Mouse (Mus musculus) small intestine, adult 2 months (tissue): Measurements from ENCODE around the gene Arhgap28. TPM values are rescaled to one million over a fixed set of nuclear protein-coding genes. Genes with fewer than 3 reads are reported as not detected.
A peak's percentile ranks its signal among the peaks of the same experiment; 100 is the strongest.

ENCODE experiments used
- H3K27ac ChIP-seq: fragments of 200-500 bp; 2 replicates; pipeline ENCODE4 v1.5.1; 2012; ENCODE audit warnings: low read depth, low read length, control low read depth, inconsistent platforms; ENCODE audit not compliant: insufficient read depth
- H3K27me3 ChIP-seq: fragments of 200-500 bp; 2 replicates; pipeline ENCODE4 v1.6.1; 2012; ENCODE audit warnings: mild to moderate bottlenecking, moderate library complexity, low read length, inconsistent platforms; ENCODE audit not compliant: control insufficient read depth, insufficient read depth
- H3K36me3 ChIP-seq: fragments of 200-500 bp; 2 replicates; pipeline ENCODE4 v1.6.1; 2012; ENCODE audit warnings: mild to moderate bottlenecking, low read length, control low read depth, inconsistent platforms; ENCODE audit not compliant: control insufficient read depth, insufficient read depth
- H3K4me1 ChIP-seq: fragments of 200-500 bp; 2 replicates; pipeline ENCODE4 v1.6.1; 2012; ENCODE audit warnings: low read length, inconsistent platforms, mixed read lengths; ENCODE audit not compliant: control insufficient read depth, insufficient read depth, insufficient read length
- H3K4me3 ChIP-seq: fragments of 200-500 bp; 2 replicates; pipeline ENCODE4 v1.5.1; 2012; ENCODE audit warnings: low read depth, mild to moderate bottlenecking, control low read depth, inconsistent platforms, low read length, moderate library complexity
- CTCF ChIP-seq: fragments of 200-500 bp; IDR thresholded peaks from 2 replicates; pipeline ENCODE4 v1.5.1; 2012; ENCODE audit warnings: low read depth, mild to moderate bottlenecking, control low read depth, inconsistent platforms, low read length, moderate library complexity, mixed read lengths; ENCODE audit not compliant: insufficient replicate concordance, insufficient read length; ENCODE audit errors: extremely low read depth
- POLR2A ChIP-seq: fragments of 200-500 bp; IDR thresholded peaks from 2 replicates; pipeline ENCODE4 v1.6.1; 2012; ENCODE audit warnings: low read depth, mild to moderate bottlenecking, control low read depth, inconsistent platforms, low read length, moderate library complexity
- WGBS: fragments of 180-500 bp; shearing (Covaris S2); methylation state at CpG from one replicate; pipeline ENCODE4 v1.1.7; 2018; 5-methylcytosine and 5-hydroxymethylcytosine counted together
- polyA plus RNA-seq: library from polyadenylated mRNA; depleted of rRNA; stranded (reverse); fragments of >200 nt; gene quantifications from 2 replicates; pipeline ENCODE4 v1.2.3, GENCODE M21; 2012

Arhgap28 gene
- polyA plus RNA-seq, 1 experiment, result 0.93 TPM

DNA sequence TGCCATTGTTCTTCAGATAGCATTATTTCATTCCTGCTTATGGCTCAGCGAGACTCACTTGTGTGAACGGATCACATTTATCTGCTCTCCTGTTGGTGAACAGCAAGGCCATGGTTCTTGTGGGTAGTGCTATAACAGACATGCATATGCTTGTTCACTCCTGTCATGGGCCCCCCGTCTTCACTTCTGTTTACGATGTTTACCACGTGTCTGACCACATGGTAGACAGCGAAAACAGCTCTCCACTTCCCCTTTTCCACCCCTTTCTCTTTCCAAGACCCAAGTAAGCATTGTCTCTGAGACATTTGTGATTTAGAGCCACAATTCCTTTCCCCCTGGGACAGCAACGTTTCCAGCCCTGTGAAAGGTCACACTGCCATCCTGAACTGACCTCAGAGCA is 20.4 kb upstream of the Arhgap28 start:
- TF ChIP-seq CTCF, result no peak
- TF ChIP-seq POLR2A, result no peak
- Histone ChIP-seq H3K27ac (no peak overlapping the region), H3K4me1 (no peaks in the 10 kb centered on the region), H3K36me3 (no peaks in the 10 kb centered on the region), H3K27me3 (no peaks in the 10 kb centered on the region), H3K4me3 (no peak overlapping the region)
- WGBS, result 64% methylated on average over 7 of the region's 7 CpGs

DNA sequence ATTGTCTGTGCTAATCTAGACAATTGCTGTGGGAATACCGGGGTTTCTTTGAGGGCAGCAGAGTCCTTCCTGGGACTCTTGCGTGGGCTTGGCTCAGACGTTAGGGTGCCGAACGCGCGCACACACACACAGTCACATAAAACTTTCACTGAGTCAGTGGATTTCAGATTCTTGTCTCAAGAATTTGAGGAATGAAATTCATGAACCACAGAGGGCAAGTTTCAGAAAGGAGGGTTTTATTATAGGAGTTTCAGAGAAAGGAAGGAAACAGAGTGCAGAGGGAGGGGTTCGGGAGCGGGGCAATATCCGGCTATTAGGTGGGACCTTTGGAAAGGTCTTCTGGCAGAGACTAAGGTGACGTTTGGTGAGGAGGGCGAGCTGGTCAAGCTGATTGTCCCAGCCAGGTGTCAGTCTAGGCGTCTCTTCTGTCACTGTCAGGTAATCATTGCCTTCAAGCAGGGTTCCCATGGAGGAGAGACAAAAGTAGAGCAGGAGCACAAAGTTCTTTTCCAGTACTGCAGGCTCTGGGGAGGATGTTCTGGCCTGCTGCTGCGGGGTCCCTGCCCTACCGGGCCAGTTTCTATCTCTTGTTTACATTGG is 15.6 kb upstream of the Arhgap28 start:
- H3K27ac ChIP-seq, result no peak overlapping the region
- WGBS, result 37% methylated on average over 15 of the region's 15 CpGs
- no peak for TF ChIP-seq CTCF
- no peak for TF ChIP-seq POLR2A
- no peaks in the 10 kb centered on the region for H3K36me3 ChIP-seq
- no peaks in the 10 kb centered on the region for H3K27me3 ChIP-seq
- H3K4me3 ChIP-seq, result no peak overlapping the region
- H3K4me1 ChIP-seq, result no peaks in the 10 kb centered on the region

DNA sequence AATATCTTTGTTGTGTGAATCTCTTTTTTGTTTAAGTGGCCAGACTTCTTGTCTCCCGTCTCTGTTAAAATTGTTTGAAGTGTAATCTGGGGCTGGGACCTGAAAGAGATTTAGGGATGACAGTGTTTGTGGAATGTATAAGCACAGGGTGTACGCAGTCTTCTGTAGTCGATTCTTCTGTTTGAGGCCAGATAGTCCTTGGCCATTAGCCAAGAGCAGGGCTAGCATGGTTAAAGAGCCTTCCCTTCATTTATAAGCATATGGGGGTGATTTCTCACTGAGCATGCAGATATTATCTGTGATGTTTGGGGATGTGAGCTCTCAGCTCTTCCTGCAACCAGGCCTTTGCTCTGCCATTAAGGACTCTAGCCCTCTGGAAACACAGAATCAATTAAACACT is 13.2 kb upstream of the Arhgap28 start:
- Histone ChIP-seq H3K4me3 (no peak overlapping the region), H3K27me3 (no peaks in the 10 kb centered on the region), H3K36me3 (no peaks in the 10 kb centered on the region), H3K4me1 (no peaks in the 10 kb centered on the region), H3K27ac (no peak overlapping the region)
- TF ChIP-seq POLR2A (no peak), CTCF (no peak)
- 72% methylated on average over 3 of the region's 3 CpGs for WGBS

DNA sequence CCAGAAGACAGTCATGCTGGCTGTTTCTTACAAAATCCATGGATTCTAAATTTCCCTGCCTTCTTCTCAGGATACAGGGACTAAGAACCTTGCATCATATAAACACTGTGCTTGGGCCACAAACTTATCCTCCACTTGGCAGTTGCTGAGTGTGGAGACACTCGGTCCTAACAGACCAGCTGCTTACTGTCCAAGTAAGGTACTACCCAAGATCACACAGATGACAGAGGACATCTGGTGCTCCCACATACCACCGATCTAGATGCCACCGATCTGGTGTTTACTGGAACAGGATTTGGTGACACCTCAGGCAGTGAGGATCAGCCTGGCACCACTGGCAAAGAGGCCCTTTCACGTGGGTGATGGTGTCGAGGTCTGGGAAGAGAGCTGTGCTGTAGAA is 7.7 kb upstream of the Arhgap28 start:
- H3K27ac ChIP-seq, result no peak overlapping the region
- H3K27me3 ChIP-seq, result no peaks in the 10 kb centered on the region
- WGBS, result 81% methylated on average over 5 of the region's 5 CpGs
- no peaks in the 10 kb centered on the region for H3K36me3 ChIP-seq
- no peak for TF ChIP-seq POLR2A
- no peak for TF ChIP-seq CTCF
- no peak overlapping the region for H3K4me3 ChIP-seq
- H3K4me1 ChIP-seq, result no peaks in the 10 kb centered on the region

DNA sequence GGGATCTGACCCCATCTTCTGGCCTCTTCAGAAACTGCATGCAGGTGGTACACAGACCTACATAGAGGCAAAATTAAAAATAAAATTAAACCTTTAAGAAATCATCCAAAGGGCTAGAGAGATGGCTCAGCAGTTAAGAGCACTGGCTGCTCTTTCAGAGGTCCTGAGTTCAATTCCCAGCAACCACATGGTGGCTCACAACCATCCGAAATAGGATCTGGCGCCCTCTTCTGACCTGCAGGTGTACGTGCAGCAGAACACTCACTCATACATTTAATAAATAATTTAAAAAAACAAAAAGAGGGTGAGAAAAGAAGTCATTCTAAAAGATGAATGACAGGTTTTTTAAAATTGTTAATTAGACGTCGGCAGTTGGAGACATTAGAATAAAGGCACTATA is 6.1 kb upstream of the Arhgap28 start:
- Histone ChIP-seq H3K27ac (no peak overlapping the region), H3K36me3 (no peaks in the 10 kb centered on the region), H3K4me1 (no peaks in the 10 kb centered on the region), H3K27me3 (no peaks in the 10 kb centered on the region), H3K4me3 (no peak overlapping the region)
- 90% methylated on average over 5 of the region's 5 CpGs for WGBS
- TF ChIP-seq POLR2A (no peak), CTCF (no peak)

DNA sequence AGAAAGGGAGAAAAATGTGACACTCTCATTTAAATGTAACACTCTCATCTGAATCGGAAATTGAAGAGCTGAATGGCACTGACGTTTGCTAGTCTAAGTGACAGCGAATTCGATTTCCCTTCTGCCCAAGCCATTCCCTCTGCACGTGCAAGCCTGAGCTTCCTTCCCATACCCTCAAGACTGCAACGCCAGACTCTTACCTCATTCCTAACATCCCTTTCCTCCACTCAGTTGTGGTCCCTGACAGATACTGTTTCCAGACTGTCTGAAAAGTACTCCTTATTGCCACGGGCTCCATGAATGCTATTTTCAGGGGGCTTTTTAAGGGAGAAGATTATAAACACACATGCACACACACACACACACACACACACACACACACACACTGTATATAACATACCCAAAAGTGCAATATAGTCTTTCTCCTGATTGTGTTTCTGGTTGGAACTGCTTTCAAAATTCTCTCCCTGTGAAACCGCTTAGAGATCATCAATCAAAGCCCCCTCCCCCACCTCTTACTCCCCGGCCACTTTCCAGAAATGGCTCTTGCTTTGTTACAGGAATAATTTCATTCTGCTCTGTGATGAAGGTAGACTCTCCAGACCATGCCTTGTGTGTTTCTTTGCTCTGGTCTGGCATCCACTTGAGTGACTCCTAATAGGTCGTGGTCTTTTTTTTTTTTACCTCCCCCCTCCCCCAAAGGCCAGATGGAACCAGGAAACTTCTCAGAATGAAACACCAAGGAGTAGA is 836 bp upstream of the Arhgap28 start:
- 8% methylated on average over 10 of the region's 10 CpGs for WGBS
- H3K27ac ChIP-seq, result no peak overlapping the region
- no peaks in the 10 kb centered on the region for H3K36me3 ChIP-seq
- peak overlapping the region; percentile 69; the same call in 1 of the 2 replicates for H3K4me3 ChIP-seq
- no peaks in the 10 kb centered on the region; the same call in 1 of the 2 replicates for H3K4me1 ChIP-seq
- TF ChIP-seq POLR2A (no peak), CTCF (no peak)
- H3K27me3 ChIP-seq, result no peaks in the 10 kb centered on the region
